Mouse (Mus musculus): Measurements from ENCODE around the gene Tmco5b.

Tmco5b gene

DNA sequence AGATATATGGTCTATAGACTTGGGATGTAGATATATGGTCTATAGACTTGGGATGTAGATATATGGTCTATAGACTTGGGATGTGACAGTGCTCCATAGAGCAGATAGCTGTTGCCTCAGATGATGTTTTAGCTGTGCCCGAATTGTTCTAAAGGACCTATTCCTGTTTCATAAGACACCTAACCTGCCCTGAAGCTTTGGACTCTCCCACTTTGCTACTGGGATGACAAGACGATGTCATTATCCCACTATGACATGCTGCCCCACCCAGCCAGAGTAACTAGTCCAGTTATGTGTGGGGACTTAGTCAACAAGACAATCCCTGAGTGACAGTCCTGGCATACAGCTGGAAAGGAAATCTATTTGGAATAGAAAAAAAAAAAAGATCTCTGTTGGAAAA lies at the start of gene Tmco5b:
TSS of gene Tmco5b (plus strand) at position 301 of the 400 bp plus-strand sequence.
- no peak for DNase-seq (ENCODE audit: low read depth, low spot score)

DNA sequence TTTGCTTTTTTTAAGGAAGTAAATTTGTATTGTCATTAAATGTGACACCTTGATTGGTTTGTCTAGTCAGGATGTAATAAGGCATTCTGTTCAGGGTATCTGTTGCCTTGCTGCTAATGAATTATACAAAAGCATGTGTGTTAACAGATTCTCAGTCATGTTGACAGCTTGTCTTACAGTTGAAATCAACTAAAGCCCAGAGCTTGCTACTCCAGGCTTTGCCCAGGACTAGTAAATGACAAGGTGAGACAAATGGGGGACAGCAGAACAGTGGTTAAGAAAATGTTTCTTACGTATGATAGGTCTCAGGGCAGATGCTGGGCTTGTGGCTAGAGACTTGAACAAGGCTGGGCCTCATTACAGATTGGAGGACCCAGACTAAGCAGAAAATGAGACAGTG lies 48.5 kb upstream of the Tmco5b start:
- DNase-seq (ENCODE audit: low read depth, low spot score) = no peak

DNA sequence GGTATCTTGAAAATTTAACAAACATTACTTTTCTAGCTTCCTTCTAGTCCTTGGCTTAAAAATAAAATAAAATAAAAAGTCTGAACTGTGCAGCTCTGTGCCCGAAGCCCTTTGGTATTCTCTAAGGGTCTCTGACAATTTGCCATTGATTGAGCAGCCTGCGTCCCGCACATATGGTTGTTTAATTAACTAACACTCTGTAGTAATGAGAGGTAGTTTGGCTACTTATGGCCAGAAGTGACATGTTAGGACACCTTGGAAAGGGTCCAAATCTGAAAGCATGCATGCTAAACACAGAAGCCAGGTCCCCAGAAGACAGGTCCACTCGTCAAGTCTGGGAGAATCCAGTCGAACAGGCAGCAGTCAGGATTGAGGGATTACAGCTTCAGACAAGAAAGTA lies 46.7 kb upstream of the Tmco5b start:
- no peak for DNase-seq (ENCODE audit: low read depth, low spot score)

DNA sequence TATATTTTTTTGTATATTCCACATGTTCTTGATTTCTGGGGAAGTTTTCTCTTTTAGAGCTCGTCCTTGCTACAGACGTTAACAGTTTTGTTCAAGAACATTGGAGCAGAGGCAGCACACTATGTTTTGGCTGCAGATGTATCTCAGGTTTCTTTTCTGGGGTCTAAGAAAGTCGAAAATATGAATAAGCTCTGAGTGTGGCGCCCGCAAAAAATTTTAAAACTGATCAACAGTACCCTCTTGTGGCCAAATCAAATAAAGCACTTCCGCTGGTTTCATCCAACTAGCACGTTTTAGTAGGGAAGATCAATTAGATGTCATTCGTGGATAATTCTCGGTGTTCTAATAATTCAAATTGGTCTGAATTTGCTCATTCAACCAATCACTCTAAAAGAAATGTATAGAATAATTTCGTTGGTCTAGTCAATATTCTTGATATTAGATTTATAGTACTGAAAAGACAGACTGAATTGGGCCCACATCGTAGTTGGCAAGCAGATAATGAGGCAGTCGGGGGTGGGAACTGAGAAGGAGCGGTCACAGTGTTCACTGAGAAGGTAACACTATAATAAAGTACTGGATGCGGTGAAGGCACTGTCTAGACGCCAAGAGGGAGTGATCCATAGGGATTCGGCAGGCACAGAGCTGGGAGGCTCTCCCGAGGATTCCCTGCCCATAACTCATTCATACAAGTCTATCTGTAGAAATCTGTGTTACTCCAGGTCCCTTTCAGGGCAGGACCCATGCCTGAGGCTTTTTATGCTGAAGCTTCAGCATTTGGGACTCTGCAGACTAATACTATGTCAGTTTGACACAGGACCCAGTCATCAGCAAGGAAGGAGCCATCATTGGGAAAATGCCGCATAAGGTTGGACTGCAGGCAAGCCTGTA lies 17.1 kb downstream of the Tmco5b start:
- DNase-seq (ENCODE audit: low read depth, low spot score) = peak; percentile 14

DNA sequence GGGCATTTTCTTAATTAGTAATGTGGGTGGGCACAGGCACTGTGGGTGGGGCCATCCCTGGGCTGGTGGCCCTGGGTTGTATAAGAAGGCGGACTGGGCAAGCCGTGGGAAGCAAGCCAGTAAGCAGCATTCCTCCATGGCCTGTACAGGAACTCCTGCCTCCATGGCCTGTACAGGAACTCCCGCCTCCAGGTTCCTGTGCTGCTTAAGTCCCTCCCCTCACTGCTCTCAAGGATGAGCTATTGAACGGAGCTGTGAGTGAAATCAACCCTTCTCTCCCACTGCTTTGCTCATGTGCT lies 17.7 kb downstream of the Tmco5b start:
- DNase-seq (ENCODE audit: low read depth, low spot score) = no peak

DNA sequence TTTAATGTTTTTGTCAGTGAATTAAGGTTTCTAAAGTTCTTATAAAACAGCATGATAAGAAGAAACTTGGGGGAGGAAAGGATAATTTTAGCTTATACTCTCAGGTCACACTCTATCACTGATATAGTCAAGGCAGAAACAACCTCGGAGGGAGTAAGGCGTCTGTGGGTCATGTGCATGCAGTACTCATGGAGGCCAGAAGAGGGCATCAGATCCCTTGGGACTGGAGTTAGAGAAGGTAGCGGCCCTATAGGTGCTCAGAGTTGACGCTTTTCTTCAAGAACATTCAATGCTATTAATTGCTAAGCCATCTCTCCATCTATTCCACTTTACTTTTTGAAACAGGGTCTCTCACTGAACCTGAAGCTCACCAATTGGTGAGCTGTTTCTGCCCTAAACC lies 19.8 kb downstream of the Tmco5b start:
- DNase-seq (ENCODE audit: low read depth, low spot score) = no peak

DNA sequence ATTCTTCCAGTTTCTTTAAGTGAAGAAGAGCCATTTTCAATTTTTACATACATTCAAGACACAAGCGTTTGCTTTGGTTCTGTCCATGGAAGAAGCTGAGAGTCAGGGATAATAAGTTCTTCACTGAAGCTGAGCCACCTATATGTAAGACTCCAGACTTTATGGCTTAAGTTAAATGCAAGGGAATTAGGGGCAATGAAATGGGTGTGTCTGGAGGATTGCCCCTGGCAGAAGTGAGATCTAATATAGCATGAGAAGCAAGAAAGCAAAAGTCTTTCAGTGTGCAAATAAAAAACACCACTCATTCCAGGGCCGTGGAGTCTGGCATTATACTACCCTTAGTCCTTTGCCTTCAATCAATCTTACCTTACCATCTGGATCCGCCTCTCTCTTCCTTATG lies 25.7 kb downstream of the Tmco5b start:
- DNase-seq (ENCODE audit: low read depth, low spot score) = no peak

DNA sequence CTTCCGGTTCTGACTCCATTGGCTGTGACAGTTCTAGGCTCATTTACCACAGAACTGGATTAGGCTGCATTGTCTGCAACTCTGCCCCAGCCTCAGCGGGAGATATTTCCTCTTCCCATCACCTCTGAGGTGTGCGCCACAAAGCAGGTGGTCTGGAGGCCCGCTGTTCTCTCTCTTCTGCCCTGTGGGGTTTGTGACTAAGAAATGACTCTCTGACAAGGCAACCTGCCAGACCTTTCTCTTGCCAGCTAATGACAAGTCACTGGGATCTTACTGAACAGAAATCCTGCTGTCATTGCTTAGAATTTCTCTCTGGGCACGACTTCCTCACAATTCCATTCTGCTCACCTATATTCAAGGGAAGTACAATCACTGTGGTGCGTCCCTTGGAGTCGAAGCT lies 37.5 kb downstream of the Tmco5b start:
- DNase-seq (ENCODE audit: low read depth, low spot score) = no peak

DNA sequence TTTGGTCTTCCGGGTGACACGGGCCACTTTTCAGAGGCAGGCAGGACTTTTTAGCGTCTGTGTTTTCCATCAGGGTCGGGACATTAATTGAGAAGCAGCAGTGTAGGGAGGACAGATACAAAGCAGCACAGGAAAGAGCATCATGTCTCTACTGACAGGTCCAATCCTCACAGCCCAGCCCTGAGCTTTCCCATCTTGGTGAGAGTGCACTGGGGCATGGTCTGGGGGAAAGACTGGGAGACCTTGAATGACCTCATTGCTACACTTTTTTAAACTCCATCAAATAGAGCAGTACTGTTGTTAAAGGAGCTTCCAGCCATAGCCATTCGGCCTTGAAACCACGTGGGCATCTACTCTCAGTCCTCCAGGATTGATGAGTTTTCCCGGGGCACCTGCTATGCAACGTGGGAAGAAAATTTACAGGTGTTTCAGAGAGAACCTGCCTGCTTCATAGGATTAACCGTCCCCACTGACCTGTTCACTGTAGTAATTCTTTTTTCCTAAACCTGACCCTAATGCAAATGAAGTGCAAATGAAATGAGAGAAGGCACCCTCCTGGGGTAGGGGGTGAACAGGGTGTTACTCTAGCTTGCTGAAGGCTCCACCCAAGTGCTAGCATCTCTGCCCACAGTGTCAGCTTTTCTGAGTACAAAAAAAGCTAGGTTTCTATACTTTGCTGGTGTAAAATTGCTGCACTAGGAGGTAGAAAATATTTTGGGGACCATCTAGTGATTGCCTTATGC lies 48.4 kb downstream of the Tmco5b start:
- DNase-seq (ENCODE audit: low read depth, low spot score) = no peak

DNA sequence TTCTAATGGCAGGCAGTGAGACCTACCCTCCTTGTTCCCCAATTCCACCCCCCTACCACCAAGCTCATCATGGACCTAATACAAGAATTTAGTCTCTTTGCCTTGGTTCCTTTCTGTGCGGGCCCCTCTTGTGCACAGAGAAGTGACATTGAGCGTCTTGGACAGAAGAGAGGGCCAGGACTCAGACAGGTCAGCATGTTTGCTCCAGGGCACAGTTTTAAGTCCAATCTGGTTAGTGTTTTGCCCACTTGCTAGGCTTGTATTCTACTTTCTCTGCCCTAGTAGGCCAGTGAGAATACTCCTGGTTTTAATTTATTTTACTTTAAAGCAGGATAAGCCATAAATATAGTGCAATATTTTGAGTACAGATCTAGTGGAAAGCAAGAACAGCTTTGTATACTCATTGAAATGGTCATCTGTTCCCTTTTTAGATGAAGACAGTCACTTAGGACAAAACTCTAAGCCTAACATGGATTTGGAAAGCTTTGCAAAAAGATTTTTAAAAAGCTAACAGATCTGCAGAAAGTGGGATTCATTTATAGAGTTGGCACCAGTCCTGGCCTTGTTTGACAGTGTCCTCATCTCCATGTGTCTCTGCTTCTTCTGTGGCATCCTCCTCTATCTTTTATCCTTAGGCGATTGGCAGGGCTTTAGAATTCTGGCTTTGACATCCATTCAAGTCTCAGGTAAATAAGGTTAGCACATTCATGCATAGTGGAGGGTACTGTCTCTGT lies 50.2 kb downstream of the Tmco5b start:
- DNase-seq (ENCODE audit: low read depth, low spot score) = no peak

DNA sequence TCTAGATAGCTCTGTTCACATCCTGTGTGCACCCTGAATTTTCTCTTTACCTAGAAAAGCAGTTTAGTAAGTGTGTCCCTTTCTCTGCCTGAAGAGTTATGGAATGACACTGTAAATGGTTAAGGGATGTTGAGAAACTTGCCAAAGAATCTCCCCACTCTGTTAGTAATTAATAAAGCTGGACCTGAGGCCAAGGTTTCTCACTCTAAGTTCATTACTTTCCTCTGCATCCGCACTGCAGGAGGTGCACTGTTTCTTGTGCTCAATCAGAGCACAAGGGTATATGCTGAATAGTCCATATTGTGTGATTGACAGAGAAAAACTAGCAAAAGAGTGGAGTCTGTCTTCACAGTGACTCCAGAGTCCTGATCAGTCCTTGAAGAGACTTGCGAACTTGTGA lies 59.0 kb downstream of the Tmco5b start:
- no peak for DNase-seq (ENCODE audit: low read depth, low spot score)
